Mouse (Mus musculus): Measurements from ENCODE around the gene Agap2.

Agap2 gene

GRCm38 (mm10) chr10:127075080-127075479 is at the start of gene Agap2:
Agap2 (plus strand) TSS chr10:127075284.
- DNase-seq (ENCODE audit: extremely low spot score, low read depth, low spot score), result no peak

- DNase-seq (ENCODE audit: extremely low spot score, low read depth, low spot score), result peak; percentile 77
Observed at GRCm38 (mm10) chr10:127030336-127031296, 44.5 kb upstream of the Agap2 start, which contains the start of gene Tsfm. Tsfm (minus strand) TSS chr10:127030840.

GRCm38 (mm10) chr10:127033301-127033741 is 41.8 kb upstream of the Agap2 start:
- no peak for DNase-seq (ENCODE audit: extremely low spot score, low read depth, low spot score)

- no peak for DNase-seq (ENCODE audit: extremely low spot score, low read depth, low spot score)
Observed at GRCm38 (mm10) chr10:127036273-127036672, 38.8 kb upstream of the Agap2 start.

- no peak for DNase-seq (ENCODE audit: extremely low spot score, low read depth, low spot score)
Observed at GRCm38 (mm10) chr10:127037641-127038040, 37.4 kb upstream of the Agap2 start.

GRCm38 (mm10) chr10:127040569-127041214 is 34.4 kb upstream of the Agap2 start:
- no peak for DNase-seq (ENCODE audit: extremely low spot score, low read depth, low spot score)

GRCm38 (mm10) chr10:127041274-127041766 is 33.8 kb upstream of the Agap2 start, which contains the start of the genes Mettl1 and Eef1akmt3:
Mettl1 (plus strand) TSS chr10:127041414.
Eef1akmt3 (minus strand) TSS chr10:127041513.
- DNase-seq (ENCODE audit: extremely low spot score, low read depth, low spot score), result no peak

GRCm38 (mm10) chr10:127041774-127042338 is 33.2 kb upstream of the Agap2 start:
- DNase-seq (ENCODE audit: extremely low spot score, low read depth, low spot score), result peak; percentile 70

GRCm38 (mm10) chr10:127042468-127043115 is 32.5 kb upstream of the Agap2 start:
- DNase-seq (ENCODE audit: extremely low spot score, low read depth, low spot score), result no peak

GRCm38 (mm10) chr10:127043187-127043586 is 31.9 kb upstream of the Agap2 start:
- no peak for DNase-seq (ENCODE audit: extremely low spot score, low read depth, low spot score)

- DNase-seq (ENCODE audit: extremely low spot score, low read depth, low spot score), result no peak
Observed at GRCm38 (mm10) chr10:127047954-127048353, 27.1 kb upstream of the Agap2 start, which contains the start of gene Cyp27b1. Cyp27b1 (plus strand) TSS chr10:127048250.

- DNase-seq (ENCODE audit: extremely low spot score, low read depth, low spot score), result no peak
Observed at GRCm38 (mm10) chr10:127048608-127049394, 26.3 kb upstream of the Agap2 start.

GRCm38 (mm10) chr10:127049395-127050118 is 25.5 kb upstream of the Agap2 start:
- DNase-seq (ENCODE audit: extremely low spot score, low read depth, low spot score), result no peak

GRCm38 (mm10) chr10:127050119-127050474 is 25.0 kb upstream of the Agap2 start:
- DNase-seq (ENCODE audit: extremely low spot score, low read depth, low spot score), result no peak

GRCm38 (mm10) chr10:127054646-127055045 is 20.4 kb upstream of the Agap2 start:
- no peak for DNase-seq (ENCODE audit: extremely low spot score, low read depth, low spot score)

GRCm38 (mm10) chr10:127055406-127055805 is 19.7 kb upstream of the Agap2 start:
- DNase-seq (ENCODE audit: extremely low spot score, low read depth, low spot score), result no peak

- no peak for DNase-seq (ENCODE audit: extremely low spot score, low read depth, low spot score)
Observed at GRCm38 (mm10) chr10:127056490-127056889, 18.6 kb upstream of the Agap2 start.

GRCm38 (mm10) chr10:127058161-127058560 is 16.9 kb upstream of the Agap2 start:
- no peak for DNase-seq (ENCODE audit: extremely low spot score, low read depth, low spot score)

GRCm38 (mm10) chr10:127058708-127059107 is 16.4 kb upstream of the Agap2 start:
- DNase-seq (ENCODE audit: extremely low spot score, low read depth, low spot score), result no peak
